Mouse (Mus musculus): ENCODE measurements around the gene Vsir.

Gene Vsir

GRCm38 (mm10) chr10:60334583-60334982, 12.1 kb upstream of the Vsir start:
- H3K36me3 ChIP-seq (ENCODE audit: insufficient read depth, low read length): no peaks in the 10 kb centered on the region
- no peak overlapping the region for H3K4me3 ChIP-seq (replicated peaks; ENCODE audit: low read length)
- H3K4me1 ChIP-seq (replicated peaks; ENCODE audit: low read depth, low read length): no peaks in the 10 kb centered on the region
- peaks cover 21% of the 10 kb centered on the region for H3K27me3 ChIP-seq (ENCODE audit: insufficient read depth, low read length)
- H3K9me3 ChIP-seq (ENCODE audit: low read length): no peaks in the 10 kb centered on the region
- TF ChIP-seq POU5F1 (IDR thresholded peaks at IDR 0.05; ENCODE audit: borderline replicate concordance, low read length) (no peak), NANOG (IDR thresholded peaks at IDR 0.05; ENCODE audit: borderline replicate concordance, low read length) (no peak), CTCF (conservative IDR thresholded peaks at IDR 0.05; ENCODE audit: low read length) (no peak)

DNA sequence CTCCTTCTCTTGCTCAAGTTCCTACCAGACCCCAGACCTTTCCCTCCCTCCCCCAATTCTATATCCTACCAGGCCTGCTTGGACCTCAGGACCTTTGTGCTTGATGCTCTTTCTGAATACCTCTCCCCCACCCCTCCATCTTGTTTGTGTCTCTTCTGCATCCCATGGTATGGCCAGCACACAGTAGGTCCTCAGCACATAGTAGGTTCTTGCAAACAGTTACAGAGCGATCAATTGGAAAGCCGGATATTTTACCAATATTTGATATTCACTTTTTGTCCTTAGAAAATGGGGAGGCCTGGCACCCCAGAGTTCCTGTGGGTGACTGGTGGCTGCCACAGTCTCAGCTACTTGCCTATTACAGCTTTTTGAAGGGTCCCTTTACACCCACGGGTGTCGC, 11.6 kb upstream of the Vsir start:
- TF ChIP-seq NANOG (IDR thresholded peaks at IDR 0.05; ENCODE audit: borderline replicate concordance, low read length) (no peak), CTCF (conservative IDR thresholded peaks at IDR 0.05; ENCODE audit: low read length) (no peak), POU5F1 (IDR thresholded peaks at IDR 0.05; ENCODE audit: borderline replicate concordance, low read length) (no peak)
- Histone ChIP-seq H3K4me3 (replicated peaks; ENCODE audit: low read length) (no peak overlapping the region), H3K27me3 (ENCODE audit: insufficient read depth, low read length) (peaks cover 21% of the 10 kb centered on the region), H3K36me3 (ENCODE audit: insufficient read depth, low read length) (no peaks in the 10 kb centered on the region), H3K9me3 (ENCODE audit: low read length) (no peaks in the 10 kb centered on the region), H3K4me1 (replicated peaks; ENCODE audit: low read depth, low read length) (no peaks in the 10 kb centered on the region)

DNA sequence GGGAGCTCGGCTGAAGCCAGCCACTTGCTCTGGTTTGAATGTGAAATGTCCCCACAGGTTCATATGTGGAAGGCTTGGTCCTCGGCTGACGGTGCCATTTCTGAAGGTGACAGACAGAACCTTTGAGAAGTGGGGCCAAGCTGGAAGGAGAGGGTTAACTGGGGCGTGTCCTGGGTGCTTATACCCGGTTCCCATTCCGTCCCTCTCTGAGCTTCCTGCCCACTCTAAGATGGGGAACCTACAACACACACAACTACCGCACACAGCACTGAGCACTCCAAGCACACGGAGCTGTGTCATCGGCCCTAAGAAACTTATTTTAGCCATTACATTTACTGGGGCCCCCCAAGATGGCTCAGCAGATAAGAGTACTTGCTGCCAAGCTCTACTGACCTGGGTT, 5.1 kb upstream of the Vsir start:
- Histone ChIP-seq H3K4me1 (replicated peaks; ENCODE audit: low read depth, low read length) (peaks cover 8% of the 10 kb centered on the region), H3K27me3 (ENCODE audit: insufficient read depth, low read length) (peaks cover 6% of the 10 kb centered on the region; the same call in 1 of the 2 replicates), H3K9me3 (ENCODE audit: low read length) (no peaks in the 10 kb centered on the region), H3K4me3 (replicated peaks; ENCODE audit: low read length) (no peak overlapping the region), H3K36me3 (ENCODE audit: insufficient read depth, low read length) (no peaks in the 10 kb centered on the region)
- TF ChIP-seq NANOG (IDR thresholded peaks at IDR 0.05; ENCODE audit: borderline replicate concordance, low read length) (no peak), CTCF (conservative IDR thresholded peaks at IDR 0.05; ENCODE audit: low read length) (no peak), POU5F1 (IDR thresholded peaks at IDR 0.05; ENCODE audit: borderline replicate concordance, low read length) (no peak)

DNA sequence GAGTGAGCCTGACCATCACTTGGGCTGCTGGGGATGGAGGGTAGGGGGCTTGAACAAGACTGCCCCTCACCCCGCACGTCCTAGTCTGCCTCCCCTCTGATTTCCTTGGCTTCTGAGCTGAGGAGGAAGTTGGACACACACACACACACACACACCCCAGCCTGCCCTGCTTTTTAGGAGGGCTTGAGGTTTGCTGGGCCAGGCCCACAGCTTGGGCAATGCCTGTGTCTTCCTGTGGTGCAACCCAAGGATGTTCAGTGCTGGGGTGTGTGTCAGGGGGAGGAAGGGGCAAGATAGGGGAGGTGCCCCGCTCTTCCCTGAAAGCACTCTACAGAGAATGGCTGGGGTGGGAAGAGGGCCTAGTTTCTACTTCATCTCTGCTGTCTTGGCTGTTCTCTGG, 2.5 kb upstream of the Vsir start:
- no peaks in the 10 kb centered on the region for H3K36me3 ChIP-seq (ENCODE audit: insufficient read depth, low read length)
- no peak for TF ChIP-seq NANOG (IDR thresholded peaks at IDR 0.05; ENCODE audit: borderline replicate concordance, low read length)
- no peak for TF ChIP-seq POU5F1 (IDR thresholded peaks at IDR 0.05; ENCODE audit: borderline replicate concordance, low read length)
- TF ChIP-seq CTCF (conservative IDR thresholded peaks at IDR 0.05; ENCODE audit: low read length): no peak
- no peaks in the 10 kb centered on the region for H3K9me3 ChIP-seq (ENCODE audit: low read length)
- no peak overlapping the region for H3K4me3 ChIP-seq (replicated peaks; ENCODE audit: low read length)
- H3K4me1 ChIP-seq (replicated peaks; ENCODE audit: low read depth, low read length): peaks cover 31% of the 10 kb centered on the region
- peaks cover 23% of the 10 kb centered on the region for H3K27me3 ChIP-seq (ENCODE audit: insufficient read depth, low read length)

- Histone ChIP-seq H3K4me3 (replicated peaks; ENCODE audit: low read length) (peak overlapping the region; percentile 77), H3K36me3 (ENCODE audit: insufficient read depth, low read length) (no peaks in the 10 kb centered on the region), H3K27me3 (ENCODE audit: insufficient read depth, low read length) (peaks cover 23% of the 10 kb centered on the region), H3K4me1 (replicated peaks; ENCODE audit: low read depth, low read length) (peaks cover 47% of the 10 kb centered on the region), H3K9me3 (ENCODE audit: low read length) (no peaks in the 10 kb centered on the region)
- no peak for TF ChIP-seq POU5F1 (IDR thresholded peaks at IDR 0.05; ENCODE audit: borderline replicate concordance, low read length)
- TF ChIP-seq CTCF (conservative IDR thresholded peaks at IDR 0.05; ENCODE audit: low read length): no peak
- TF ChIP-seq NANOG (IDR thresholded peaks at IDR 0.05; ENCODE audit: borderline replicate concordance, low read length): no peak
These were observed 595 bp upstream of the Vsir start for GRCm38 (mm10) chr10:60346056-60346455.

GRCm38 (mm10) chr10:60347768-60348610, 1.3 kb downstream of the Vsir start:
- H3K9me3 ChIP-seq (ENCODE audit: low read length): no peaks in the 10 kb centered on the region
- H3K27me3 ChIP-seq (ENCODE audit: insufficient read depth, low read length): peaks cover 23% of the 10 kb centered on the region
- H3K4me1 ChIP-seq (replicated peaks; ENCODE audit: low read depth, low read length): peaks cover 67% of the 10 kb centered on the region
- 0 out of 2 replicates have a peak overlapping the region, but pooled peaks have one; percentile 4 for H3K4me3 ChIP-seq (replicated peaks; ENCODE audit: low read length)
- no peaks in the 10 kb centered on the region for H3K36me3 ChIP-seq (ENCODE audit: insufficient read depth, low read length)
- TF ChIP-seq POU5F1 (IDR thresholded peaks at IDR 0.05; ENCODE audit: borderline replicate concordance, low read length): no peak
- no peak for TF ChIP-seq CTCF (conservative IDR thresholded peaks at IDR 0.05; ENCODE audit: low read length)
- no peak for TF ChIP-seq NANOG (IDR thresholded peaks at IDR 0.05; ENCODE audit: borderline replicate concordance, low read length)

- no peak for TF ChIP-seq CTCF (conservative IDR thresholded peaks at IDR 0.05; ENCODE audit: low read length)
- TF ChIP-seq POU5F1 (IDR thresholded peaks at IDR 0.05; ENCODE audit: borderline replicate concordance, low read length): no peak
- no peak for TF ChIP-seq NANOG (IDR thresholded peaks at IDR 0.05; ENCODE audit: borderline replicate concordance, low read length)
- Histone ChIP-seq H3K4me3 (replicated peaks; ENCODE audit: low read length) (no peak overlapping the region), H3K9me3 (ENCODE audit: low read length) (no peaks in the 10 kb centered on the region), H3K4me1 (replicated peaks; ENCODE audit: low read depth, low read length) (peaks cover 77% of the 10 kb centered on the region), H3K36me3 (ENCODE audit: insufficient read depth, low read length) (no peaks in the 10 kb centered on the region), H3K27me3 (ENCODE audit: insufficient read depth, low read length) (peaks cover 23% of the 10 kb centered on the region)
These were observed 2.4 kb downstream of the Vsir start for GRCm38 (mm10) chr10:60349056-60349455.

GRCm38 (mm10) chr10:60349644-60350043, 3.0 kb downstream of the Vsir start:
- no peak overlapping the region for H3K4me3 ChIP-seq (replicated peaks; ENCODE audit: low read length)
- peaks cover 23% of the 10 kb centered on the region for H3K27me3 ChIP-seq (ENCODE audit: insufficient read depth, low read length)
- TF ChIP-seq CTCF (conservative IDR thresholded peaks at IDR 0.05; ENCODE audit: low read length) (no peak), POU5F1 (IDR thresholded peaks at IDR 0.05; ENCODE audit: borderline replicate concordance, low read length) (no peak), NANOG (IDR thresholded peaks at IDR 0.05; ENCODE audit: borderline replicate concordance, low read length) (no peak)
- no peaks in the 10 kb centered on the region for H3K9me3 ChIP-seq (ENCODE audit: low read length)
- no peaks in the 10 kb centered on the region for H3K36me3 ChIP-seq (ENCODE audit: insufficient read depth, low read length)
- peaks cover 77% of the 10 kb centered on the region for H3K4me1 ChIP-seq (replicated peaks; ENCODE audit: low read depth, low read length)

Measured in E14TG2a.4 (cell line).